ENCODE assay signal across 13 mouse cellular contexts in the genomic region with DNA sequence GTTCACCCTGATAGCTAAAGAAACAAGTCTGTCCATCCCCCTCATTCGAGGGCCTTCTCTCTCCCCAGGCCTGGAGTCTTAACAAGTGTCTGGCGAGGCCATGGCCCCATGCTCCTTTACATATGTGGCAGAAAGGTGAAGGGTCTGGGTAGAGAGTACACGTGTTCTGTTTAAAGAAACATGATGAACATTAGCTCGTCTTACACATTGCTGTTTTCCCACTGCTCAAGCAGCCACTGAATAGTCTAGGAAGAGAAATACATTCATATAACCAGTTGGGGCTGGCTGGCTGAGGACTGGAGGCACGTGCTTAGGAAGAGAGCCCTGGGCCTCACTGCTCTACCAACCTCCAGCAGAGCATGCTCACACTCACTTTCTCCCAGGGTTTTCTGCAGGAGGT. TPM values are rescaled to one million over a fixed set of nuclear protein-coding genes. Genes with fewer than 3 reads are reported as not detected.
A peak's percentile ranks its signal among the peaks of the same experiment; 100 is the strongest.
DNase-seq lines count a peak whose midpoint lies in the region; ATAC-seq and TF ChIP-seq lines count a peak whose summit lies in the region.
"Had no signal": no experiment of that assay in that cellular context is flagged by ENCODE, and none has a peak within 500 bp of the region (broad histone marks: within the 10 kb centered on the region; RNA-seq: fewer than 3 reads in every experiment).

No protein-coding gene starts in this region.

- no peak overlapping the region for H3K9ac ChIP-seq in forebrain, embryonic 14.5 days (ENCODE audit: low read length)
- no peak overlapping the region for H3K9ac ChIP-seq in intestine, embryonic 14.5 days (ENCODE audit: low read length)
- H3K9ac ChIP-seq in intestine, postnatal 0 days (ENCODE audit: low read depth, low read length) = no peak overlapping the region
- no peak overlapping the region for H3K9ac ChIP-seq in limb, embryonic 13.5 days

- peaks cover 6% of the 10 kb centered on the region; the same call in 1 of the 2 replicates for H3K4me1 ChIP-seq in forebrain, embryonic 14.5 days (ENCODE audit: control insufficient read depth, insufficient read depth, low read length)
- H3K4me1 ChIP-seq in forebrain, embryonic 10.5 days = no peaks in the 10 kb centered on the region
- H3K4me1 ChIP-seq in intestine, embryonic 14.5 days (replicated peaks; ENCODE audit: control insufficient read depth, insufficient read depth, low read length) = peaks cover 16% of the 10 kb centered on the region
- H3K4me1 ChIP-seq in intestine, postnatal 0 days (replicated peaks; ENCODE audit: control insufficient read depth, insufficient read depth, low read length) = no peaks in the 10 kb centered on the region
- peaks cover 16% of the 10 kb centered on the region for H3K4me1 ChIP-seq in limb, embryonic 13.5 days

- TF ChIP-seq CTCF in intestine, postnatal 0 days (IDR thresholded peaks at IDR 0.05; ENCODE audit: low read depth) = no peak

- H3K27ac ChIP-seq in forebrain, embryonic 14.5 days (ENCODE audit: low read depth, low read length) = peak overlapping the region; percentile 11; the same call in 1 of the 2 replicates
- no peak overlapping the region for H3K27ac ChIP-seq in forebrain, embryonic 10.5 days
- peak overlapping the region; percentile 64 for H3K27ac ChIP-seq in intestine, embryonic 14.5 days (ENCODE audit: low read depth)
- H3K27ac ChIP-seq in intestine, postnatal 0 days (ENCODE audit: low read depth, low read length) = no peak overlapping the region
- peak overlapping the region; percentile 55; the same call in 1 of the 2 replicates for H3K27ac ChIP-seq in limb, embryonic 13.5 days
- H3K27ac ChIP-seq: layer of hippocampus, adult 2 months had no signal

- no peaks in the 10 kb centered on the region for H3K9me3 ChIP-seq in forebrain, embryonic 14.5 days (replicated peaks; ENCODE audit: control insufficient read depth, low read length)
- H3K9me3 ChIP-seq in forebrain, embryonic 10.5 days = no peaks in the 10 kb centered on the region
- H3K9me3 ChIP-seq in intestine, embryonic 14.5 days (ENCODE audit: control insufficient read depth, low read length) = no peaks in the 10 kb centered on the region
- H3K9me3 ChIP-seq in intestine, postnatal 0 days (ENCODE audit: control insufficient read depth) = no peaks in the 10 kb centered on the region
- no peaks in the 10 kb centered on the region for H3K9me3 ChIP-seq in limb, embryonic 13.5 days

- ATAC-seq in forebrain, embryonic 14.5 days = no peak
- peak; percentile 63 for ATAC-seq in intestine, embryonic 14.5 days (replicated peaks; ENCODE audit: low FRiP score, low TSS enrichment, low read depth)
- ATAC-seq in intestine, postnatal 0 days = no peak
- ATAC-seq in limb, embryonic 13.5 days (ENCODE audit: low FRiP score, low read depth) = peak; percentile 44

- H3K27me3 ChIP-seq in forebrain, embryonic 14.5 days (replicated peaks; ENCODE audit: control insufficient read depth, insufficient read depth, low read length) = no peaks in the 10 kb centered on the region
- no peaks in the 10 kb centered on the region for H3K27me3 ChIP-seq in forebrain, embryonic 10.5 days (ENCODE audit: poor library complexity, severe bottlenecking)
- no peaks in the 10 kb centered on the region for H3K27me3 ChIP-seq in intestine, embryonic 14.5 days (replicated peaks; ENCODE audit: control insufficient read depth, insufficient read depth, low read length)
- no peaks in the 10 kb centered on the region for H3K27me3 ChIP-seq in intestine, postnatal 0 days (replicated peaks; ENCODE audit: control insufficient read depth, insufficient read depth, low read length)
- no peaks in the 10 kb centered on the region for H3K27me3 ChIP-seq in limb, embryonic 13.5 days

- peaks cover 23% of the 10 kb centered on the region for H3K36me3 ChIP-seq in forebrain, embryonic 14.5 days (ENCODE audit: control insufficient read depth, insufficient read depth, low read length)
- peaks cover 48% of the 10 kb centered on the region for H3K36me3 ChIP-seq in forebrain, embryonic 10.5 days (replicated peaks)
- peaks cover 29% of the 10 kb centered on the region for H3K36me3 ChIP-seq in intestine, embryonic 14.5 days (ENCODE audit: control insufficient read depth, insufficient read depth, low read length)
- peaks cover 20% of the 10 kb centered on the region for H3K36me3 ChIP-seq in intestine, postnatal 0 days (ENCODE audit: control insufficient read depth, insufficient read depth)
- peaks cover 54% of the 10 kb centered on the region for H3K36me3 ChIP-seq in limb, embryonic 13.5 days

- 74% methylated on average over 5 of the region's 5 CpGs for WGBS in forebrain, embryonic 14.5 days
- WGBS in forebrain, embryonic 10.5 days = 84% methylated on average over 5 of the region's 5 CpGs
- WGBS in intestine, embryonic 14.5 days = 33% methylated on average over 5 of the region's 5 CpGs
- WGBS in intestine, postnatal 0 days = 68% methylated on average over 5 of the region's 5 CpGs
- 56% methylated on average over 5 of the region's 5 CpGs for WGBS in limb, embryonic 13.5 days

- no peak for DNase-seq in forebrain, embryonic 14.5 days (ENCODE audit: low spot score)
- DNase-seq in forebrain, embryonic 10.5 days (ENCODE audit: extremely low spot score, low spot score) = no peak
- DNase-seq in intestine, embryonic 14.5 days (ENCODE audit: low spot score) = peak; percentile 59
- DNase-seq in kidney, adult 9 months = peak; percentile 12
- DNase-seq in cerebellum, adult 8-10 months = no peak
- no peak for DNase-seq in adrenal gland, adult 2 months
- DNase-seq: heart, adult 11 months; lung, postnatal 36 days; thymus, adult 18-20 months had no signal

- no peak overlapping the region for H3K4me3 ChIP-seq in forebrain, embryonic 14.5 days (ENCODE audit: low read depth, low read length)
- H3K4me3 ChIP-seq in forebrain, embryonic 10.5 days = no peak overlapping the region
- H3K4me3 ChIP-seq in intestine, embryonic 14.5 days (ENCODE audit: low read depth, low read length) = no peak overlapping the region
- H3K4me3 ChIP-seq in intestine, postnatal 0 days (ENCODE audit: low read depth, low read length) = no peak overlapping the region
- no peak overlapping the region for H3K4me3 ChIP-seq in limb, embryonic 13.5 days
- H3K4me3 ChIP-seq: layer of hippocampus, adult 2 months had no signal

- H3K4me2 ChIP-seq in forebrain, embryonic 14.5 days (ENCODE audit: low read length) = no peak overlapping the region
- no peak overlapping the region for H3K4me2 ChIP-seq in intestine, embryonic 14.5 days (ENCODE audit: low read length)
- H3K4me2 ChIP-seq in intestine, postnatal 0 days (replicated peaks; ENCODE audit: low read depth) = no peak overlapping the region
- H3K4me2 ChIP-seq in limb, embryonic 13.5 days (replicated peaks) = no peak overlapping the region
- H3K4me2 ChIP-seq: midbrain, embryonic 11.5 days had no signal

RNA-seq across cellular contexts. Expression of a gene that starts 56.6 kb away (rescaled TPM):
- polyA plus RNA-seq in forebrain, embryonic 14.5 days (2014; fragmentation: Nextera tagmentation; extraction: Ambion mirVana) = 0.29 and 0.72 TPM in 2 replicates
- 0.37 and 0.47 TPM in 2 replicates for polyA plus RNA-seq in forebrain, embryonic 10.5 days (2016; fragmentation: Nextera tagmentation; extraction: Ambion mirVana)
- polyA plus RNA-seq in intestine, embryonic 14.5 days (2014; fragmentation: Nextera tagmentation; extraction: Ambion mirVana) = 4.7 and 4.9 TPM in 2 replicates
- 8.3 and 10.3 TPM in 2 replicates for polyA plus RNA-seq in intestine, postnatal 0 days (2015; fragmentation: Nextera tagmentation; extraction: Ambion mirVana)
- polyA plus RNA-seq in limb, embryonic 13.5 days (2015; fragmentation: Nextera tagmentation; extraction: Ambion mirVana) = 3.5 and 3.7 TPM in 2 replicates
- total RNA-seq in adrenal gland, adult 2 months (2021) = 10 to 100 TPM; 10.7 to 14.1 TPM
- polyA plus RNA-seq in adrenal gland, adult 2 months (2012; rRNA removed) = 11.1 and 15.2 TPM in 2 replicates

Comparison
In these comparisons a context has a peak if more than half of its experiments do, and no peak if none do; other contexts are left out.
1. ATAC-seq: peak in intestine, embryonic 14.5 days (single experiment) and limb, embryonic 13.5 days (single experiment); none in forebrain, embryonic 14.5 days (single experiment) and intestine, postnatal 0 days (single experiment).
2. H3K27ac ChIP-seq: peak in forebrain, embryonic 14.5 days (single experiment), intestine, embryonic 14.5 days (single experiment) and limb, embryonic 13.5 days (single experiment); none in forebrain, embryonic 10.5 days (single experiment) and intestine, postnatal 0 days (single experiment).
3. DNase-seq: peak in intestine, embryonic 14.5 days (single experiment) and kidney, adult 9 months (single experiment); none in forebrain, embryonic 14.5 days (single experiment), forebrain, embryonic 10.5 days (single experiment), cerebellum, adult 8-10 months (single experiment) and adrenal gland, adult 2 months (single experiment).